23 mouse cellular contexts compared by ENCODE assay signal in genomic region chr6:108844093-108844492, GRCm38 (mm10). TPM values are rescaled to one million over a fixed set of nuclear protein-coding genes. Genes with fewer than 3 reads are reported as not detected.
DNase-seq lines count a peak whose midpoint lies in the region; ATAC-seq lines count a peak whose summit lies in the region.
"Had no signal": no experiment of that assay in that cellular context is flagged by ENCODE, and none has a peak within 500 bp of the region (broad histone marks: within the 10 kb centered on the region; RNA-seq: fewer than 3 reads in every experiment).

No protein-coding gene starts in this region.

- no peaks in the 10 kb centered on the region for H3K27me3 ChIP-seq in hindbrain, embryonic 12.5 days
- no peaks in the 10 kb centered on the region for H3K27me3 ChIP-seq in kidney, embryonic 14.5 days (ENCODE audit: control insufficient read depth, insufficient read depth, low read length)
- H3K27me3 ChIP-seq: forebrain, embryonic 15.5 days; neural tube, embryonic 13.5 days had no signal

- no peak overlapping the region for H3K4me2 ChIP-seq in hindbrain, embryonic 12.5 days (replicated peaks)
- no peak overlapping the region for H3K4me2 ChIP-seq in kidney, embryonic 14.5 days (replicated peaks; ENCODE audit: low read depth, low read length)
- H3K4me2 ChIP-seq: forebrain, embryonic 15.5 days; hindbrain, embryonic 14.5 days; neural tube, embryonic 13.5 days had no signal

- H3K4me3 ChIP-seq in brown adipose tissue, adult 24 weeks (ENCODE audit: insufficient read depth, low read depth, low read length) = no peak overlapping the region
- H3K4me3 ChIP-seq in hindbrain, embryonic 12.5 days = no peak overlapping the region
- no peak overlapping the region for H3K4me3 ChIP-seq in kidney, embryonic 14.5 days (ENCODE audit: low read length)
- H3K4me3 ChIP-seq: embryonic facial prominence, embryonic 10.5 days; erythroblast, embryonic 14.5 days; forebrain, embryonic 15.5 days; neural tube, embryonic 13.5 days had no signal

- ATAC-seq in frontal cortex, adult (ENCODE audit: low TSS enrichment) = peak; percentile 9; the same call in 1 of the 2 replicates
- peak; percentile 49 for ATAC-seq in megakaryocyte progenitor cell, adult 5-6 weeks (replicated peaks; ENCODE audit: poor library complexity)
- no peak for ATAC-seq in hindbrain, embryonic 12.5 days (ENCODE audit: low FRiP score)
- no peak for ATAC-seq in kidney, embryonic 14.5 days (ENCODE audit: low FRiP score, low TSS enrichment)
- ATAC-seq: forebrain, embryonic 15.5 days; midbrain, embryonic 16.5 days had no signal

- peaks cover 15% of the 10 kb centered on the region; the same call in 1 of the 2 replicates for H3K4me1 ChIP-seq in brown adipose tissue, adult 24 weeks (ENCODE audit: control insufficient read depth, insufficient read depth, insufficient read length, low read length)
- no peaks in the 10 kb centered on the region for H3K4me1 ChIP-seq in hindbrain, embryonic 12.5 days
- H3K4me1 ChIP-seq in kidney, embryonic 14.5 days (ENCODE audit: control insufficient read depth, insufficient read depth, low read length) = no peaks in the 10 kb centered on the region
- H3K4me1 ChIP-seq: embryonic facial prominence, embryonic 10.5 days; forebrain, embryonic 15.5 days; neural tube, embryonic 13.5 days had no signal

- H3K27ac ChIP-seq in brown adipose tissue, adult 24 weeks (replicated peaks; ENCODE audit: low read depth, low read length) = peak overlapping the region; percentile 85
- H3K27ac ChIP-seq in hindbrain, embryonic 12.5 days = no peak overlapping the region
- H3K27ac ChIP-seq in kidney, embryonic 14.5 days (ENCODE audit: low read depth, low read length) = no peak overlapping the region
- H3K27ac ChIP-seq: embryonic facial prominence, embryonic 10.5 days; forebrain, embryonic 15.5 days; hindbrain, embryonic 14.5 days; neural tube, embryonic 13.5 days had no signal

- no peak overlapping the region for H3K9ac ChIP-seq in hindbrain, embryonic 12.5 days
- H3K9ac ChIP-seq in kidney, embryonic 14.5 days (ENCODE audit: low read depth, low read length) = no peak overlapping the region
- H3K9ac ChIP-seq: forebrain, embryonic 15.5 days; hindbrain, embryonic 14.5 days; neural tube, embryonic 13.5 days had no signal

- H3K9me3 ChIP-seq in hindbrain, embryonic 12.5 days (replicated peaks) = no peaks in the 10 kb centered on the region
- H3K9me3 ChIP-seq in kidney, embryonic 14.5 days (ENCODE audit: control insufficient read depth, low read length) = no peaks in the 10 kb centered on the region
- H3K9me3 ChIP-seq: embryonic facial prominence, embryonic 10.5 days; forebrain, embryonic 15.5 days; neural tube, embryonic 13.5 days had no signal

- WGBS in hindbrain, embryonic 12.5 days = 94% methylated on average over 3 of the region's 3 CpGs
- 77% methylated on average over 3 of the region's 3 CpGs for WGBS in kidney, embryonic 14.5 days

- no peak for DNase-seq in frontal cortex, postnatal 36 days (ENCODE audit: low spot score in 2 of 2)
- DNase-seq in CD4-positive, CD25-positive, alpha-beta regulatory T cell, adult 2 months (ENCODE audit: low read depth, low spot score) = peak; percentile 49
- no peak for DNase-seq in heart, adult 11 months
- DNase-seq: cerebellum, adult 11-12 months; cerebellum, postnatal 36 days; heart, postnatal 14 days; kidney, adult 11 months; kidney, postnatal 25 days; liver; lung, adult 18-20 months; lung, postnatal 4 days; right cerebral cortex, postnatal 4 days had no signal

- H3K36me3 ChIP-seq in hindbrain, embryonic 12.5 days = peaks cover 46% of the 10 kb centered on the region
- peaks cover 31% of the 10 kb centered on the region for H3K36me3 ChIP-seq in kidney, embryonic 14.5 days (ENCODE audit: control insufficient read depth, insufficient read depth, low read length)

RNA-seq across cellular contexts. Expression of gene Edem1, which starts 15.7 kb away (rescaled TPM):
- 25.6 and 41.9 TPM in 2 replicates for polyA plus RNA-seq in brown adipose tissue, adult 24 weeks (2012; ENCODE audit: insufficient read depth, insufficient read length, missing spikeins)
- total RNA-seq in megakaryocyte progenitor cell, adult 5-6 weeks (2015) = 91.7 and 103 TPM in 2 replicates
- total RNA-seq in megakaryocyte progenitor cell, adult 5-6 weeks (2017) = 55.6 and 63.2 TPM in 2 replicates
- polyA plus RNA-seq in hindbrain, embryonic 12.5 days (2016; fragmentation: Nextera tagmentation; extraction: Ambion mirVana) = 18.5 and 19.2 TPM in 2 replicates
- 20.7 and 26.4 TPM in 2 replicates for polyA plus RNA-seq in kidney, embryonic 14.5 days (2014; fragmentation: Nextera tagmentation; extraction: Ambion mirVana)

Comparison
In these comparisons a context has a peak if more than half of its experiments do, and no peak if none do; other contexts are left out.
1. ATAC-seq: peak in frontal cortex, adult (single experiment) and megakaryocyte progenitor cell, adult 5-6 weeks (single experiment); none in hindbrain, embryonic 12.5 days (single experiment) and kidney, embryonic 14.5 days (single experiment).